Mouse (Mus musculus) erythroblast, adult 5-6 weeks (primary cell): ENCODE results near the gene Ap3b2. TPM values are rescaled to one million over a fixed set of nuclear protein-coding genes. Genes with fewer than 3 reads are reported as not detected.

Experiments
- ATAC-seq: replicated peaks from 2 replicates; pipeline ENCODE4 v1.8.0; 2016; ENCODE audit warnings: moderate number of reproducible peaks, mild to moderate bottlenecking, moderate TSS enrichment, inconsistent platforms; ENCODE audit not compliant: poor library complexity, low FRiP score, severe bottlenecking
- total RNA-seq, 2 experiments: library from RNA; stranded (forward) in 1 of 2; stranded (reverse) in 1 of 2; fragments of 150-400 nt in 1 of 2; fragments of 200-764, 138-1000 nt in 1 of 2; gene quantifications; 2 replicates each; pipeline versions ENCODE4 v1.2.3 to v1.2.4; 2015 to 2017; ENCODE audit warnings: low replicate concordance in 2 of 2

Gene Ap3b2
- not detected in 2 replicates for total RNA-seq (2015; ENCODE audit: low replicate concordance)
- total RNA-seq (2017; ENCODE audit: low replicate concordance): not detected in 2 replicates

DNA sequence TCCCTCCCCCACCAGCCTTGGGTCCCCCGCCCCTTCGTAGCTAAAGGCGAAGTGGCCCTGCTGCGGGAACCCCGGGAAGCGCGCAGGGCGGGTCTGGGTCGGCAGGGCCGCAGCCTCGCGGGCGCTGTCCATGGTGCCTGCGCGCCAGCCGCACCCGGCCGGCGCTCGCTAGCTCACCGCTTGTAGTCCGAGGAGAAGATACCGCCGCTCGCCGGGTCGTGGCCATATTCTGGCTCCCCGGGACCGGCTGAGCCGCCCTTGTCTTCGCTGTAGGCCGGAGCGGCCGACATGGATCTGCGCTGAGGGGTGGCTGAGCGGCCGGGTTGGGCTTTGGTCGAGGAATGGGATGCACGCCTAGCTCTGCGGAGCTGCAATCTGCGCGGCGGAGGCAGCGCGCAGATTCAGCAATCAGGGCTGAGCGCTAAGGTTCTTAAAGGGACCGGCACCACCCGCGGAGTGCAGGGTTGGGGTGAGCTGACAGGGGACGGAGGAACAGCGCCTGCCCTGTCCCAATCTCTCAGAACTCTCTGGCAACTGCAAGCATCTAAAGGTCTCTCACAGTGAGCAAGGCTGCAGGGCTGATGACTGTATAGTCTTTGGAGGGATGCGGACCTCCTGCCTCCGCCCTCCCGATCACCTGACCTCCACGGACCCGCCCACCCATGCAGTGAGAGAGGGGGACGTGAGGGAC lies at the start of gene Ap3b2:
Gene Ap3b2, minus strand, starts transcription at position 595 of the 691 bp plus-strand sequence.
- no peak for ATAC-seq

DNA sequence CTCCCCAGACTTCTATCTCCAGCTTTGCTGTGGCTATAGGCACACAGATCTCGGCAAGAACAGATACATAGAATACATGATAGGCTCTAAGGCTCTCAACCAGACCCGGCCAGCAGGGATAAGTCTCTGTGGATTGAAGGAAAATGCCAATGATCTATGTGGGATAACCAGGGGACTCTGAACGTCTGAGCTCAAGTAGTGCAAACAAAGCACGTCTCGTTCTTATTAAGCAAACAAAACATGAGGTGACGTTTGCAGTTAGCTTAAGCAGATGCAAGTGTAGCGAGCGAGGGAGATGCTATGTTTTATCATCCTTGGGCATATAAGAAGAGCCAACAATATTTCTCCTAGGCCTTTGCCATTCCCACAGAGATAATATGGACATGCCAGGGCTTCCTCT lies 49.2 kb upstream of the Ap3b2 start:
- no peak for ATAC-seq

DNA sequence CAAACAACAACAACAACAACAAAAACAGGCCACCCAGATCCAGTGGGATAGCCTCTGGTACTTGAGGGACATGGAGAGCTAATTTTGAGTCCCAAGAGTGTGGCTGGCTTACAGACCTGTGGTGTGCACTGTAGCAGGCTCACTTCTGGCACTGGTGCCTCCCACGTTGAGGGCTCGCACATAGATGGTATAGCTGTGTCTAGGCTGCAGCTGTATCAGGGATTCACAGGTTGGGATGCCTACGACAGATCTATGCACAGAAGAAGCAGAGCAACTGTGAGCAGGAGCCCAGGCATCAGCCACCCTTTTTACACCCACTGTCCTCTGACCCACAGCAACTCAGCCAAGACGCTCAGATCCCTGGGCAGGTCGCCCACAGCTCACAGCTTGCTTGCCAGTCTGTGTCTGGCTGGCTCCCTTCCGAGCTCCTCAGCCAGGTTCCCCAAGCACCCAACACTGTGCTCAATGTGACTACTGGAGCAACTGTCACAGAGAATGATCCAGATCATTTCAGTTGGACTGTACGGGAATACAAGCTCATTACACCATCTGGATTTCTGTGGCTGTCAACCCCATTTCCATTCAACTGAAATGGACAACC lies 48.3 kb upstream of the Ap3b2 start:
- ATAC-seq: no peak

DNA sequence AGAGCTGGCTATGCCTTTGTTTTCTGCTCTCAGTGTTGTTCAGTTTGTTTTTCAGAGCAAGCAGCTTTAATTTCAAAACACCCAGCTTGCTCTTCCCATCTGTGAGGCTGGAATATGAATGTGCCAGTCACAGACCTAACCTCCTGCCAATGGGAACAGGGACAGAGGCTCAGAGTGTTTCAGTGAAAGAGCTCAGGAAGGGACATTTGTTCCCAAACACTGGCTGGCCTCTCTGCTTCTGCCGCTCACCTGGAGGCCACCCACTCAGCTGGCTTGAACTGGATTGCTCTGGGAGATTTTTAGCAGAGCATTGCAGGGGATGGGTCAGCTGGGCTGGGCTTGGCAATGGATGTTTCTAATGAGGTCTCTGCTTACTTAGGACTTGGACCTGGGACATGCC lies 47.3 kb upstream of the Ap3b2 start:
- no peak for ATAC-seq

DNA sequence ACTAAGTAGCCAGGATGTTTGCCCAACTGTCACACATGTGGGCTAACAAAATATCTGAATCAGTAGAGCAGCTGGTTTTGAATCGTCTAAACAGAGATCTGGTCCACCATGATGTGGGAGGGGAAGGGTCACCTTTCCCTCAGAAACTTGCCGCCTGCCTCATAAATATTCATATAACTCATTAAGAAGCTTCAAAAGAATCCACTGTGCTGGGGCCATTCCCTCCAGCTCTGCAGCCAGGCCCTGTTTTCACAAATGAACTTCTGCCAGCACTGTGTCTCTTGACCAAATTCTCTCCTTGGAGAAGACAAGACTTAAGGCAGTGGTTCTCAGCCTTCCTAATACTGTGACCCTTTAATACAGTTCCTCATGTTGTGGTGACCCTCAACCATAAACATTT lies 45.8 kb upstream of the Ap3b2 start:
- ATAC-seq: no peak

DNA sequence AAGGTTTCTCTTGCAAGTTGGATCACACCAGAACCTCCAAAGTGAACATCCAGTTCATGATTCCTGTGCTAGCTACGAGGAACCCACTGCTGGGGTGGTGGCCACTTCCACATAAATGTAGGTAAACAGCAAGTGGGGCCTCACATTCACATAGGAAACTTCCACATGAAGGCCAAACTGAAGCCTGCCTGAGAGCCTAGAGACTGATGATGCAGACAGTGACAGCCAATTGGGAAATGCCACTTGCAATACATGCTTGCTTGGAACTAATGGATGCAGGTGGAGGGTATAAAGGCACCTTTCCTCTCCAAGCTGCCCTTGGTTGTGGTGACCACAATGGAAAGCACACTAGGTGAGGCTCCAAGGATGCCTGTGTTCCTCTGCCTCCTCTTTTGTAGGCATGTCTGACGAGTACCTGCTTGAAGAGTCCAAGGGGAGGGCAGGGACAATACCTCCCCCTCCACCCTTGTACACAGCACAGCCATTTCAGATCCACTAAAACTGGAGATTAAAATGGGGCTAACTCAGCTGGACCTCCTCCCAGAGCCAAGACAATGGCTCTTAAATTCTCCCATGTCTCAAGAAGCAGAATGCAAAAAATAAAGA lies 44.4 kb upstream of the Ap3b2 start:
- ATAC-seq: no peak

DNA sequence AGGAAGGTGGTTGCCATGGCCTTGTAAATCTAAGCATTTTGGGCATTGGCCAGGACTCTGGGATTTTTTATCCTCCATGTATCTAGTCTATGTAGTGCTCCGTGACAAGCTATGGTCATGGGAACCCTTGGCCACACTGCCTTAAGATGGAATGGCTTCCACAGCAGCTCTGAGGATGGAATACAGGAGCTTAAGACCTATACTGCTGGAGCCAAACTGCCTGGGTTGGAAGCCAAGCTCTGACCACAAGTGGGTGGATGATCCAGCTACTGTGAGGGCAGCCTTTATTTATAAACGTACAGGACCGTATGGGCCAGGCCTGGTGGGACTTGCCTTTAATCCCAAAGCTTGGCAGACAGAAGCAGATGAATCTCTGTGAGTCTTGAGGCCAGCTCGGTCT lies 42.8 kb upstream of the Ap3b2 start:
- ATAC-seq: no peak

DNA sequence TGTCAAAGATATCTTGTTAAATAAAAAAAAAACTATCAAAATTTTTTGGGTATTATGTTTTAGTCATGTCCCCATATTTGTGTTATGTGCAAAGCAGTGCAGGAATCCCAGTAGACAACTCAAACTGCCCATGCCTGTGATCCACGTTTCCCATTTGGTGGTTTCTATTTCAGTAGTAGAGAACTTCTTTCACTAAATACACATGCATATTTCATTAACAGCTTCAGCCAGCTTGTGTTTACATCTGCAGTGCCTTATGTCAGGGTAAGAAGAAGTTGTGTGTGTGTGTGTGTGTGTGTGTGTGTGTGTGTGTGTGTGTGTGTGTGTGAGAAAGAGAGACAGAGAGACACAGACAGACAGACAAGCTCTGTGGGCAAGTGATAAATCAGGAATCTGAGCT lies 37.7 kb upstream of the Ap3b2 start:
- no peak for ATAC-seq

DNA sequence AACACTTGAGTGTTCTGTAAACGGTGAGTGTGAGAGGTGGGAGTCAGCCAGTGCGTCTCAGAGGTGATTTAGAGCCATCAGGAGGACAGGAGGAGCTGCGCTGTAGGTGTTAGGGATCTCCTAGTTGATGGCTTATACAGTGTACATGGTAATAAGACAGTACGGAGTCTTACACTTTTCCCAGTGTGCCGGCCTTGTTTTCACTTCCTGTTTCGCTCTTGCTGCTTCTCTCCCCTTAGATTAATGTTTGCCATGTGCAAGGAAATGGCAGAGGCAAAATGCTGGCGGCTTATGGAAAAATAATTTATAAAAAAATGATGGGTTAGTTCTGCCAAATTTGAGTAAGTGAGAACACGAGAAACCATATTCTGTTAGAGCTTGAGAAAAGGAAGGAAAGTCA lies 35.2 kb upstream of the Ap3b2 start:
- ATAC-seq: no peak

DNA sequence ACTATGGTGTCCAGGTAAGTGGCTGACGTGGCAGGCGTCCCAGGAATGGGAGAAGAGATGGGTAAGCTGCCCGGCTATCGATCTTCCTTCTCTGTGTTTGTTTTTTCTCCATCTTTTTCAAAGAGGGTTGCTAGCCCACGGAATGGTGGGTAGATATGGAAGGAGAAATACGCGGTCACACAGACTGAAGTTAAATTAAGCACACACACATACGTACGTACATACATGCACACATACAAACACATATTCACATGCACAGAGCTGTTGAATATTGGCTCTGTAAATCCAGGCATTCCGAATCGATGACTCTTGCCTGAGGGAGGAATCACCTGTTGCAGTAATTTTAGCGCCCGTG lies 29.9 kb upstream of the Ap3b2 start:
- no peak for ATAC-seq

DNA sequence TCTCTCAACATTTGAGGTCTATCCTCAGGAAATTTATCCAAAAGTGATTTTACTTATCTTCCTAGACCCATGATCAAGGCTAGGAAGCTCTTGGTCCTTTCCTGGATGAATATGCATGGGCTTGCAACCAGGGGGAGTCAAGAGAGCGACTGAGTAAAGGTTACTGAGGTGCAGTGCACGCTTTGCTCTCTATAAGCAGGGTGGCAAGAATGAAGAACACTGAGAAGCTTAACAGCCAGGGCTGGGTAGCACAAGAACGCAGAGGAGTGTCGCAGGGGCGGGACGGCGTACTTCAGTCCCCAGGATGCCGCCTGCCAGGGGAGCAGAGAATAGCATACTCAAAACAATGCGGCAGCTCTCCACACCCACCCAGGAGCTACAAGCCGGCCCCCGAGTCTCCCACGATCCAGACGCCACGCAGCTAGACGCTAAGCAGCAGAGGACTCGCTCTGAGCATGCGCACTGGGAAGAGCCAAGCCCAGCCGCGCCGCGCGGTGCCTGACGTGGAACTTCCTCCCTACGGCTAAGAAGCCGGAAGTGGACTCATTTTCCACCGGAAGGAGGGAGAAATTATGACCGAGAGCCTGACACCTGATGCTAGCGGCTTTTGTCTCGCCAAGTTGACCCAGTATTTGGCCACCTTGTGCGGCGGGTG lies 29.4 kb upstream of the Ap3b2 start:
- ATAC-seq: peak; percentile 99

DNA sequence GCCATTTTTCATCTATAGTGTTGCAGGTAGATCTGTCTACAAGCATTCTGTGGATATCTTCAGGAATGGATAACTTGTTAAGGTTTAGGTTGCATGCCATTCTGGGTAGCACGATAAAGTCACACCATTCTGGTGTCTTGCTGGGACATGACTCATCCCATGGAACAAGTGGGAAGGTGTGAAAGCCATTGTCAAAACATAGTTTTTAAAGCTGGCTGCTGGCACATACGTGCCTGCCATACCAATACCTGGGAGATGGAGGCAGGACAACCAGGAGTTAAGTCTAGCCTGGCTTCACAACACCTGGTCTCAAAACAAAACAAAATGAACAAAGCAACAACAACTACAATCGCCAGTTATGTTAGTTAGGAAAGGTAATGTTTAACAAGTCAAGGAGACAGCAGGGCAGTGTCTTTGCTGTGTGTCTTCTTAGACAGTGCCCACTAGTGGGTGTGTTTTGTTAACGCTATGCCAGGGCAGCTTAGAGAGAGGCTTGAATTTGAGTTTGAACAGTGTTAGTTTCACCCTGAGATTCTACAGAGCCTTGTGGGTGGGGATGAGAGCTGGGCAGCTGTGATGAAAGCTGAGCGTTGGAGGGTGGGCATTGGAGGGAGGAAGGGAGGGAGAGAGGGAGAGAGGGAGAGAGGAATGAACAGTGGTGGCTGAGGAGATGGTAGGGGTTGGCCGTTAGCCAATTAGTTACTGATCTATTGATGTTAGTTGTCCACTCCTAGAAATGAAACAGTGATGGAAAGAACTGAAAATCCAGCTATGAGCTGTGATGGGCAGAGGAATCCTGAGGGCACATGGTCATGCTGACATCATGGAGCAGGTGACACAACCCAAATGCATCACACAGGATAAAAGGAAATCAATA lies 22.7 kb upstream of the Ap3b2 start:
- no peak for ATAC-seq

DNA sequence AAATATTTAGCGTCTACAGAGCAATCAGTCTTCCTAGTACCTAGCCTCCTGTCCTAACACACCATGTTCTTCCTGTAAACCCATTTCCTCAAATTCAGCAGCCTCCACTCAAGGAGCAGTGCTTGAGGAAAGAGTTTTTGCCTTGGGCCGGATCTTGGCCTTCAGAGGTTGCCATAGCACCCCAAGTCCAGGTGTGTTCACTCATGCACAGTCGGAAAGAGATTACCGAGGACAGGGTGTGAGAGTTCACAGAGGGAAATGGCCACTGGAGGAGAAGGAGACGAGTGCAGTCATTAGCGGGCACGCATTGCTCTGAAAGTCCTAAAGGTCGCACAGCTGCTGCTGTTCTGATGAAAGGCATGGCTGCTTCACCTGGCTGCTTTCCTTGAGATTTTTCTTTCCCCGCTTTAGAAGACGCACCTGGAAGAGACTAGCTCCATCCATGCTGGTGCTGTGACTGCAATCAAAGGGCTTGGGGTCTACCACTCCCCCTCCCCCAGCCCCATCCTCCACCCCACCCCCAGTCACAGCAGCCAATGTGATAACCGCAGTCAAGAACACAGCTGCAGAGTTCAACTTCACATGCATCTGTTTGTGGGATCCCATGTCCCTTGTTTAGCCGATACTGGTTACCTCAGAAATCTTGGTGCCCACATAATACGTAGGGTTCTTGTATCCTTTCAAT lies 21.3 kb upstream of the Ap3b2 start:
- ATAC-seq: no peak

DNA sequence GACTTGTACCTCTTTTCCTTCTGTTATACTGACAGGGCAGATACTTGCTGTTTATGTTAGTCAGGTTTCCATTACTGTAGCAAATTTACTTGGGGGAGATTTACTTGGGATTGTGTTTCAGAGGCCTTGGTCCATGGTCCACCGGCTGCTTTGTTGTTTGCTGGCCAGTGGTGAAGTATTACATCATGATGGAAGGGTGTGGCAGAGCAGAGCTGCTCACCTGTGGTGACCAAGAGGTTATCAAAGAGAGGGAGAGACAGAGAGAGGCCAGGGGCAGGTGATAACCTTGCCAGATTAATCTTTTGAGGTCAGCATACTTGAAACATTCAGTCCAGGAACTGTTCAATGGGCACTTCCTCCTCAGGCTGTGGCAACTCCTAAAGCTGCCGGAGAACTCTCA lies 7.3 kb upstream of the Ap3b2 start:
- no peak for ATAC-seq

DNA sequence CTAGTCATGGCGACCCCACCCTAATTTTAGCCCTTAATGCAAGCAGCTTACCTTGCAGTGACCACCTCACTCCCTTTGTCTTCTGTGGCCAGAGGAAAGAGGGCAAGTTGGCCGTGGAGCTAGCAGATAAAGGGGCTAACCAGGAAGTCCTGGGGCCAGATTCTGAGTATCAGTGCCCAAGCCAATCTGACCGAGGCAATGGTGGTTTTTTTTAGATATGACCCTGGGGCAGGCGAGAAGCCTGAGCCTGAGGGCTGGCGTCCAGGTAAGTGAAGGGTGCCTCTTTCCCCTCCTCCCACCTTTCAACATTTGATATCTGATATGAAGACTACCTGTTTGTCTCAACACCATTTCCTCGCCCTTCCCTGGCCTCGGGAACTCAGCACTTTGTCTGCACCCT lies 4.5 kb upstream of the Ap3b2 start, which contains the start of gene BC048679:
Gene BC048679, minus strand, starts transcription at position 101 of the 400 bp plus-strand sequence.
- ATAC-seq: no peak

DNA sequence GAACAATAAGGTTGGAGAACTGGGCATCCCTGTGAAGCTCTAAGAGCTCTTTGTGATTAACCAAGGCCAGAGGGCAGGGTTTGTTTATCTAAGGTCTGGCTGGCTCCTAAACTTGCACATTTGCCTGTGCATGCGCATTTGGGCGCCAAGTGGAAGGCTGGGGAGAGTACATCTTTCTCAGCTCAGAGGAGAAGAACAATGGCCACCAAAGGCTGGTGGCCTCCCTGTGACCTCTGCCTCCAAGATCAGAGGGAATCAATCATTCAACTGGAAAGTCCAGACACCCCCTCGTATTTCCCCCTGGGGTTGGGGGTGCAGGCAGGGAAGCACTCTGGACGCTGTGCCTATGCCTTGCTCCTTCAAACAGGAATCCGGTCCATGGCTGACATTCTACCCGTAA lies 3.4 kb upstream of the Ap3b2 start:
- ATAC-seq: no peak

DNA sequence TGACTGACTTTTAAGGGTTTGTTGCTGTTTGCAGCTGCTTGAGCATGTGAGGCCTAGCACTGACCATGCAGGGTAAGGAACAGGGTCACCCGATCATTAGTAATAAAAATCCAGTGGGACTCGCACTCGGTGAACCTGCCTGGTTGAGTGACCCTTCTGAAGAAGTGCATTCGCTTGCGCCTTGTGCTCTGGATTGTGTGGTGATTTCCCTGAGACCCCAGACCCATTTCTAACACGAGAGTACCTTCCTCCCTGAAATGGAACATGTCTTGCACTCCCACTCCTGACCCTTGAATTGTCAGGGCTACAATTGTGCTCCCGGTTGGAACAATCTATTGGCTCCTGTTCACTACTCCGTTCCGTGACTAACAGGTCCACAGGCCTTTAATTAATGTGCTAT lies 1.1 kb downstream of the Ap3b2 start:
- no peak for ATAC-seq

DNA sequence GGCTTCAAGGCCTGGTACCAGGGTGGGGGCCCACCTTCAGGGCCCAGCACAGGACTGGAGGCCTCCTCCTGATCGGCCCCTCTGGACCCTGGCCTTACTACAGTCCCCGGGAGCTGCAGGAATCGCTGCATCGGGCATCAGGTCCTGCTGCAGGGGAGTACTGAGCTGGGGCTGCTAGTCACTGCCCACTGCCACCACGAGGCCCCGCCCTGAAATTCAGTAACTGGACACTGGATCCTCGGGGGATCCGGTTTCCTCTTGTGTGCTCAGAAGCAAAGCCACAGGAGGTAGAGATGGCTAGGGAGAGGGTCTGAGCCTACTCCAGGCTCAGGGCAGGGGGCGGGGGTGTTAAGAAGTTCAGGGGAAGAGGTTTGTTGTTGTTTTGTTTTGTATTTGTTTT lies 4.1 kb downstream of the Ap3b2 start:
- no peak for ATAC-seq

DNA sequence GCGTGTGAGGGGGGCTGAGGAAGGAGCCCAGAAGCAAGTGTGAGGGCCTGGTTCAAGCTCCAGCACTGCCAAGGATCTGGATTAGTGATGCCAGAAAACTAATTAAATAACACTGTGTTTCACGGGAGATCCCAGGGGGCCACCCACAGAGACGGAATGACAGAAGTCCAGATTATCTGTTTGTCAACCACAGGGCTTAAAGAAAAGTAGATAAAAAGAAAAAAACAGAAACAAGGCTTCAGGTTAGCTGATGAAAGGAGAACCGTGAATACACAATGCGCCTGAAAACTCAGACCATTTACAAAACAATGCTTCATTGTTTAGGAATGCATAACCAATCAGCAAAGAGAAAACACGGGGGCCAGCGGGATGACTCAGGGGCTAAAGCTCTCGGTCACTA lies 12.9 kb downstream of the Ap3b2 start:
- ATAC-seq: no peak
